ENCODE assay signal across 20 mouse cellular contexts in genomic region chr6:67016520-67017111, GRCm38 (mm10). TPM values are rescaled to one million over a fixed set of nuclear protein-coding genes. Genes with fewer than 3 reads are reported as not detected.
DNase-seq lines count a peak whose midpoint lies in the region; ATAC-seq and TF ChIP-seq lines count a peak whose summit lies in the region.
"Had no signal": no experiment of that assay in that cellular context is flagged by ENCODE, and none has a peak within 500 bp of the region (broad histone marks: within the 10 kb centered on the region; RNA-seq: fewer than 3 reads in every experiment).

No protein-coding gene starts in this region.

- no peak for DNase-seq in kidney, adult 2 months
- no peak for DNase-seq in kidney, adult 9 months
- DNase-seq in lung, postnatal 4 days, result no peak
- no peak for DNase-seq in stomach, postnatal 0 days (ENCODE audit: low spot score)
- no peak for DNase-seq in thymus, adult 2 months
- DNase-seq: adrenal gland, postnatal 25 days; cerebellum, adult 18-20 months; cerebellum, postnatal 36 days; heart, postnatal 4 days; kidney, adult 11 months; kidney, postnatal 14 days; thymus, postnatal 25 days had no signal

- no peaks in the 10 kb centered on the region for H3K27me3 ChIP-seq in kidney, adult 2 months (replicated peaks; ENCODE audit: control insufficient read depth, insufficient read depth, low read length)
- no peaks in the 10 kb centered on the region for H3K27me3 ChIP-seq in lung, embryonic 16.5 days (ENCODE audit: control insufficient read depth, insufficient read depth, low read depth, low read length)
- no peaks in the 10 kb centered on the region for H3K27me3 ChIP-seq in intestine, embryonic 16.5 days (replicated peaks; ENCODE audit: control insufficient read depth, insufficient read depth, low read length)
- no peaks in the 10 kb centered on the region for H3K27me3 ChIP-seq in stomach, postnatal 0 days (ENCODE audit: control insufficient read depth, insufficient read depth, low read length)
- H3K27me3 ChIP-seq in thymus, adult 2 months (ENCODE audit: control insufficient read depth, insufficient read depth, low read length), result no peaks in the 10 kb centered on the region
- H3K27me3 ChIP-seq: embryonic facial prominence, embryonic 15.5 days; heart, embryonic 15.5 days; hindbrain, embryonic 15.5 days; neural tube, embryonic 12.5 days had no signal

- 50% methylated on average over 7 of the region's 7 CpGs for WGBS in kidney, adult 2 months
- WGBS in lung, embryonic 16.5 days, result 25% methylated on average over 7 of the region's 7 CpGs
- 48% methylated on average over 7 of the region's 7 CpGs for WGBS in intestine, embryonic 16.5 days
- WGBS in stomach, postnatal 0 days, result 38% methylated on average over 7 of the region's 7 CpGs
- WGBS in thymus, adult 2 months, result 83% methylated on average over 7 of the region's 7 CpGs

- no peak for TF ChIP-seq CTCF in kidney, adult 2 months (conservative IDR thresholded peaks at IDR 0.05; ENCODE audit: insufficient read depth, insufficient read length, low read depth, low read length)
- TF ChIP-seq CTCF in stomach, postnatal 0 days (IDR thresholded peaks at IDR 0.05; ENCODE audit: low read depth), result no peak
- TF ChIP-seq CTCF in thymus, adult 2 months (IDR thresholded peaks at IDR 0.05; ENCODE audit: borderline replicate concordance, control insufficient read depth, extremely low read depth, insufficient read depth, low read length, poor library complexity), result no peak

- ATAC-seq in lung, embryonic 16.5 days (ENCODE audit: low read depth), result peak; percentile 64
- ATAC-seq in intestine, embryonic 16.5 days, result no peak
- no peak for ATAC-seq in stomach, postnatal 0 days (ENCODE audit: low FRiP score, low TSS enrichment)

- peaks cover 37% of the 10 kb centered on the region for H3K4me1 ChIP-seq in kidney, adult 2 months (ENCODE audit: control insufficient read depth, insufficient read depth, low read length)
- H3K4me1 ChIP-seq in lung, embryonic 16.5 days (replicated peaks; ENCODE audit: control insufficient read depth, insufficient read depth, low read length), result peaks cover 21% of the 10 kb centered on the region
- peaks cover 28% of the 10 kb centered on the region for H3K4me1 ChIP-seq in intestine, embryonic 16.5 days (ENCODE audit: control insufficient read depth, insufficient read depth, low read length)
- peaks cover 9% of the 10 kb centered on the region for H3K4me1 ChIP-seq in stomach, postnatal 0 days (replicated peaks; ENCODE audit: control insufficient read depth, insufficient read depth)
- H3K4me1 ChIP-seq in thymus, adult 2 months (replicated peaks; ENCODE audit: control insufficient read depth, insufficient read depth, low read length), result peaks cover 3% of the 10 kb centered on the region; the same call in 1 of the 2 replicates
- H3K4me1 ChIP-seq: hindbrain, embryonic 15.5 days; midbrain, embryonic 10.5 days; neural tube, embryonic 12.5 days had no signal

- TF ChIP-seq POLR2A in kidney, adult 2 months (IDR thresholded peaks at IDR 0.05; ENCODE audit: low read depth, low read length), result no peak
- no peak for TF ChIP-seq POLR2A in thymus, adult 2 months (IDR thresholded peaks at IDR 0.05; ENCODE audit: control insufficient read depth, extremely low read depth, insufficient read depth, low read length, poor library complexity)

- H3K27ac ChIP-seq in kidney, adult 2 months (ENCODE audit: insufficient read depth, low read depth, low read length), result 0 out of 2 replicates have a peak overlapping the region, but pooled peaks have one; percentile 64
- peak overlapping the region; percentile 79 for H3K27ac ChIP-seq in lung, embryonic 16.5 days (ENCODE audit: low read length)
- peak overlapping the region; percentile 45; the same call in 1 of the 2 replicates for H3K27ac ChIP-seq in intestine, embryonic 16.5 days (ENCODE audit: low read length)
- H3K27ac ChIP-seq in stomach, postnatal 0 days (replicated peaks), result peak overlapping the region; percentile 67
- H3K27ac ChIP-seq in thymus, adult 2 months (ENCODE audit: control insufficient read depth, insufficient read depth, low read length), result no peak overlapping the region
- H3K27ac ChIP-seq: embryonic facial prominence, embryonic 15.5 days; heart, embryonic 15.5 days; hindbrain, embryonic 15.5 days; liver, embryonic 14.5 days; midbrain, embryonic 10.5 days; neural tube, embryonic 12.5 days had no signal

- H3K4me2 ChIP-seq in lung, embryonic 16.5 days (ENCODE audit: low read depth, low read length), result peak overlapping the region; percentile 41
- no peak overlapping the region for H3K4me2 ChIP-seq in intestine, embryonic 16.5 days (ENCODE audit: low read depth, low read length)
- H3K4me2 ChIP-seq in stomach, postnatal 0 days (replicated peaks; ENCODE audit: low read depth), result no peak overlapping the region
- H3K4me2 ChIP-seq: embryonic facial prominence, embryonic 15.5 days; heart, embryonic 15.5 days; hindbrain, embryonic 15.5 days; neural tube, embryonic 12.5 days had no signal

- TF ChIP-seq EP300 in stomach, postnatal 0 days (optimal IDR thresholded peaks at IDR 0.05), result no peak

- H3K36me3 ChIP-seq in kidney, adult 2 months (ENCODE audit: control insufficient read depth, insufficient read depth, low read length), result peaks cover 1% of the 10 kb centered on the region; the same call in 1 of the 2 replicates
- no peaks in the 10 kb centered on the region for H3K36me3 ChIP-seq in lung, embryonic 16.5 days (ENCODE audit: control insufficient read depth, insufficient read depth, low read length)
- peaks cover 3% of the 10 kb centered on the region; the same call in 1 of the 2 replicates for H3K36me3 ChIP-seq in intestine, embryonic 16.5 days (ENCODE audit: control insufficient read depth, insufficient read depth, low read length)
- H3K36me3 ChIP-seq in stomach, postnatal 0 days (ENCODE audit: control insufficient read depth, insufficient read depth, low read length), result no peaks in the 10 kb centered on the region
- no peaks in the 10 kb centered on the region for H3K36me3 ChIP-seq in thymus, adult 2 months (ENCODE audit: control insufficient read depth, insufficient read depth, low read length)
- H3K36me3 ChIP-seq: hindbrain, embryonic 15.5 days; midbrain, embryonic 10.5 days; neural tube, embryonic 12.5 days had no signal

- no peak overlapping the region for H3K4me3 ChIP-seq in kidney, adult 2 months (ENCODE audit: insufficient read depth, low read depth, low read length)
- no peak overlapping the region; the same call in 1 of the 2 replicates for H3K4me3 ChIP-seq in lung, embryonic 16.5 days (ENCODE audit: low read length)
- H3K4me3 ChIP-seq in intestine, embryonic 16.5 days (ENCODE audit: low read length), result no peak overlapping the region
- no peak overlapping the region for H3K4me3 ChIP-seq in stomach, postnatal 0 days (ENCODE audit: low read depth, low read length)
- no peak overlapping the region for H3K4me3 ChIP-seq in thymus, adult 2 months (ENCODE audit: control insufficient read depth, insufficient read depth, low read length)
- H3K4me3 ChIP-seq: embryonic facial prominence, embryonic 15.5 days; heart, embryonic 15.5 days; hindbrain, embryonic 15.5 days; midbrain, embryonic 10.5 days; neural tube, embryonic 12.5 days had no signal

- no peak overlapping the region for H3K9ac ChIP-seq in lung, embryonic 16.5 days (ENCODE audit: low read length)
- no peak overlapping the region for H3K9ac ChIP-seq in intestine, embryonic 16.5 days (ENCODE audit: low read depth, low read length)
- H3K9ac ChIP-seq in stomach, postnatal 0 days (ENCODE audit: low read length), result no peak overlapping the region
- H3K9ac ChIP-seq: embryonic facial prominence, embryonic 15.5 days; heart, embryonic 15.5 days; hindbrain, embryonic 15.5 days; liver, embryonic 14.5 days; neural tube, embryonic 12.5 days had no signal

- H3K9me3 ChIP-seq in lung, embryonic 16.5 days (ENCODE audit: control insufficient read depth, low read length), result no peaks in the 10 kb centered on the region
- H3K9me3 ChIP-seq in intestine, embryonic 16.5 days (ENCODE audit: control insufficient read depth, low read length), result no peaks in the 10 kb centered on the region
- no peaks in the 10 kb centered on the region for H3K9me3 ChIP-seq in stomach, postnatal 0 days (ENCODE audit: control insufficient read depth, low read length)
- H3K9me3 ChIP-seq: embryonic facial prominence, embryonic 15.5 days; heart, embryonic 15.5 days; hindbrain, embryonic 15.5 days; midbrain, embryonic 10.5 days; neural tube, embryonic 12.5 days had no signal

RNA-seq across cellular contexts. Expression of gene Gadd45a, which starts 20.6 kb away (rescaled TPM):
- 54.6 and 59.7 TPM in 2 replicates for polyA plus RNA-seq in kidney, adult 2 months (2012; rRNA removed)
- 14.5 and 17.7 TPM in 2 replicates for polyA plus RNA-seq in lung, embryonic 16.5 days (2015; fragmentation: Nextera tagmentation; extraction: Ambion mirVana)
- 27.4 and 30.2 TPM in 2 replicates for polyA plus RNA-seq in intestine, embryonic 16.5 days (2015; fragmentation: Nextera tagmentation; extraction: Ambion mirVana)
- polyA plus RNA-seq in stomach, postnatal 0 days (2015; fragmentation: Nextera tagmentation; extraction: Ambion mirVana), result 23.0 and 26.2 TPM in 2 replicates
- polyA plus RNA-seq in thymus, adult 2 months (2012; rRNA removed), result 44.9 and 45.4 TPM in 2 replicates
